Mouse (Mus musculus): ENCODE results near the gene Atg4a.

DNA sequence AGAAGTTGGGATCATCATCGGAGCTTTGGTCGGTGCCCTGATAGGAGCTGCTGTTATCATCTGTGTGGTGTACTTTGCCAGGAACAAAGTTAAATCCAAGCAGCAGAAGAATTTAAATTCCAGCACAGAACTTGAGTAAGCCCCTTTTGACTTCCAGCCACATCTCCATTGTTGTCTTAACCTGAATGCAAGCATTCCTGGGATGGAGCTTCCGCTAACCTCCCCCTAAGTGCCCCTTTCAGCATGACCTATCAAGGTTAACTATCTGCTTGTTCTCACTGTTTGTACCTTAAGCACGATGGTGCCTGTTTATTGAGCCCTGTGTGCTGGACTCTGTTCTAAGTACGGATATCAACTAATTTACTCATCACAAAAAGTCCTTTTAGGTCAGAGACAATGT lies 20.4 kb upstream of the Atg4a start:
- TF ChIP-seq CTCF (IDR thresholded peaks at IDR 0.05; ENCODE audit: insufficient read depth, low read length) (no peak), POLR2A (IDR thresholded peaks at IDR 0.05; ENCODE audit: borderline replicate concordance, extremely low read depth, low read depth, low read length) (no peak)
